Mouse (Mus musculus) gastrocnemius, postnatal 10 days (tissue): ENCODE data around the gene Dlx5. TPM values are rescaled to one million over a fixed set of nuclear protein-coding genes. Genes with fewer than 3 reads are reported as not detected.
A peak's percentile ranks its signal among the peaks of the same experiment; 100 is the strongest.

Experiments
- DNase-seq: peaks from one replicate; pipeline ENCODE4 v3.0.0; 2021; ENCODE audit warnings: mixed read lengths
- long read RNA-seq, 2 experiments: library from polyadenylated mRNA; stranded (forward); transcript quantifications; one replicate each; pipeline ENCODE4 v2.0.0; 2021
- total RNA-seq, 2 experiments: library from RNA; stranded (reverse); gene quantifications; 2 replicates each; pipeline ENCODE4 v1.2.3; 2021

The Dlx5 gene
- total RNA-seq: 1 to 10 TPM in 1 of 2 experiments, not detected in 1; 1.9 TPM
- long read RNA-seq, experiment 1, partial matches to known transcripts: 0 of 2 reads
- long read RNA-seq, experiment 1, other reads (novel, unspliced or antisense): 0 of 2 reads
- long read RNA-seq, experiment 2: 0 reads

DNA sequence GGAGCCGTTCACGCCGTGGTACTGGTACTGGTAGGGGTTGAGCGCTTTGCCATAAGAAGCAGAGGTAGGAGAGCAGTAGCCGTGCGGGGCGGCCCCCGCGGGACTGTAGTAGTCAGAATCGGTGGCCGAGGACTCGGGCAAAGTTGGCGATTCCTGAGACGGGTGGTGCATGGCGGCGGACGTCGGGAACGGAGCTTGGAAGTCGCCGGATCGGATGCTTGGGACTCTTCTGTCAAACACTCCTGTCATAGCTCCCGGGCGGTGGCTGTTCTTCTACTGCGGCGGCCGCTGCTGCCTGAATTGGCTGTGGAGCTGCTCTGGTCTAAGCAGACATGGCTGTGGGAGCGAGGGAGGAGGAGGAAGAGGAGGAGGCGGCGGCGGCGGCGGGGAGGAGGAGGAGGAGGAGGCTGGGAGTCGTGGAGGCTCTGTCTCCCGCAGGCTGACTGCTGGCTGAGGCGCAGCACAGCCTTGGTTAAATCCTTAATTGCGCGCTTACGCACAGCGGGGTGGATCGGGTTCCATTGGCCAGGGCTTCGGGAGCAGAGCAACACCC is at the start of gene Dlx5:
Gene Dlx5, minus strand, starts transcription at position 448 of the 553 bp plus-strand sequence.
- DNase-seq: no peak

DNA sequence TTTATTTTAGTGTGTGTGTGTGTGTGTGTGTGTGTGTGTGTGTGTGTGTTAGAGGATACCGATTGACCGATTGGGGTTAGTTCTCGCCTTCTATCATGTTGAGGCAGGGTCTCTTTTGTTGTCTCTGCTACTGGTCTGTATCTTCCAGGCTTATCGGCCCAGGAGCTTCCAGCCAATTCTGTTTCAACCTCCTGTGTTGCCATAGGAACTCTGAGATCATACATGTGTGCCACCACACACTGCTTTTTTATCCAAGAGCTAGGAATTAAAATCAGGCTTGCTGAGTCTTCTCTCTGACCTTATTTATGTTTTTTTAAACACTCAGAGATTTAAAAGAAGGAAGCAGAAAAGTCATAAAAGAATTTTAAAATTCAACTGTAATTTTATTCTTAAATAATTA is 49.6 kb upstream of the Dlx5 start:
- no peak for DNase-seq

DNA sequence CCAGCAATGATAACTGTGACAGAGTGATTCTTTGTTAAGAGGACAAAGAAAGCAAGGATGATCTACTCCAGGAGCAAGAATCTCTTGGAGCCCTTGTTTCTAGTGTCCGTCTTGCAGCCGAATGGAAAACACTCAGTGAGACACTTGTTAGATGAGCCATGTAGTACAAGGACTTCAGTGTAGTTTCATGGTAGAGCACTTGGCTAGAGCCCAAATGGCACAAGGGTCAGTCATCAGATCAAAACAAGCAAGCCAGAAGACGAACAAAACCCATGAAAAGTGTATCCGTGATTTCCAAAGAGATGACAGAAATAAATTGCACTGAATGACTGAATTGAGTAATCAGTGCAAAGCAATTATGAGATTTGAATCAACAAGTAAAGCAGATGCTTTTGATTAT is 48.9 kb upstream of the Dlx5 start:
- DNase-seq: no peak

DNA sequence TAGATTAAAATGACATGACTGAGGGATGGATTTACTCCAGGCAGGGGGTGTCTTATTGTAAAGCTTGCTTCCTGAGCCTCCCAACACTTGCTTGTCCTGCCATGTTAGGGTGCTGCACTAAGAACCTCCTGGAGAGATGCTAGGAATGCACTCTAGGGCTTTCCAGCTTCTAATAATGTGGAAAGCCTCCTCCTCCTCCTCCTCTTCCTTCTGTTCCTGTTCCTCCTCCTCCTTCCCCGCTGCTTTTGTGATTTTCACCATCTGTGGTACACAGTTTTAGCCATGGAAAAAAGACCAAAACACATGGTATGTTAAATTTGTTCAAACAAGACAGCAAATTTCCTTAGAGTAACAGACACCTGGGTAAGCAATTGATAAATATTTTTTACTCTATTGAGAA is 43.4 kb upstream of the Dlx5 start:
- DNase-seq: no peak

DNA sequence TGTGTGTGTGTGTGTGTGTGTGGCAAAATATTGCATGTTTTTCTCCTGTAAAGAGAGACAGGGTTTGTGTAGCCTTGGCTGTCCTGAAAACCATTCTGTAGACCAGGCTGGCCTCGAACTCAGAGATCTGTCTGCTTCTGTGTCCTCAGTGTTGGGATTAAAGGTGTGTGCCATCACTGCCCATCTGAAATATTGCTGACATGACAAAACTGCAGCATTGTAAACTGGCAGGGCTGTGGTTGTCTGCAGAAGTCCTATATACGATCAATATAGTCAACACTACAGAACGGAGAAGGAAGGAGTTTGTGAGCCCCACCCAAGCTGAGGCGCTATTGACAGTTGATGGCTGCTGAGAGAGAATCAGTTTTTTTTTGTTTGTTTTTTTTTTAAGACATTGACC is 35.4 kb upstream of the Dlx5 start:
- no peak for DNase-seq

DNA sequence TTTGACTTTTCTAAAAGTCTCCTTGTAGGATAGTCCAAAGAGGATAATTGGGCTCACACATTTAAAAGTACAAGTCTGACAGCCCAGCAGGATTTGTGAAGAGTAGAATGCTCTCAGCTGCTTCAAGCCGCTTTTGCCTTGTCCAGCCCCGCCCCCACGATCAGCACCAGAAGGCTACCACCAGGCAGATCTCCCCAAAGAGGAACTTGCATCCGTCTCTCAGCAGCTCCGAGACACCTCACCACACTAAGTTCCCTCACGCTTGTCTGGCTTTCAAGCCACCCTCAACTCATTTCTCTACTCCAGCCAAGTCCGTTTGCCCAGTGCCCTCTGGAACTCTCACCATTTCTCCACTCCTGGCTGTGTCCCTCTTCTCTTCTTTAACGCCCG is 33.6 kb upstream of the Dlx5 start:
- DNase-seq: no peak

DNA sequence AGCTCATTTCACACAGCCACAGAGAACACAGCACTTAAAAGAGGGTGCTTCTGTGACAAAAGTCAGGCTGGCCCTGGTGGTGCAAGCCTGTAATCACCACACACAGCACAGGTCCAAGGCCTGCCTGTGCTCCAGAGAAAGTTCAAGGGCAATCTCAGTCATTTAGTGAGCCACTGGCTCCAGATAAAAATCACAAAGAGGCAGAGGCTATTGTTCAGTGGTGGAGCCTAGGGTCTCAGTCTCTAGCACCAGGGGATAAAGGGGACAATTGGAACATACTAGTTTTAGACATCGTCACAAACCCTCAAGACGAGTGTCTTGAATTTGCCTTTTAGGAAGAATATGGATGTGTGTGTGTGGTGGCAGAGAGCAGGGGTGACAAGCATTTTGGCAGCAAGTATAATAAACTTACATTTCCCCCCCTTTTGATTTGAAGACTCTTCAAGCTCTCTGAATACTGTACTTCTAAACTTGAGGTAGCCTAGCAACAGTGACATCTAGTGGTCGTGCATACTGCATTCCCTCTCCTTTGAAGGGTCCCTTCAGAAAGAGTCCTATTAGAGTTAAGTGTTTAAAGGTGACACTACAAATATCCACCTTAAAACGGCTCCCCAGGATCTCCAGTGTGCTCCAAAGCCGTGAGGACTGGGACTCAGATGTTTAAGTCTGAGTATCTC is 33.1 kb upstream of the Dlx5 start:
- peak; percentile 20 for DNase-seq

DNA sequence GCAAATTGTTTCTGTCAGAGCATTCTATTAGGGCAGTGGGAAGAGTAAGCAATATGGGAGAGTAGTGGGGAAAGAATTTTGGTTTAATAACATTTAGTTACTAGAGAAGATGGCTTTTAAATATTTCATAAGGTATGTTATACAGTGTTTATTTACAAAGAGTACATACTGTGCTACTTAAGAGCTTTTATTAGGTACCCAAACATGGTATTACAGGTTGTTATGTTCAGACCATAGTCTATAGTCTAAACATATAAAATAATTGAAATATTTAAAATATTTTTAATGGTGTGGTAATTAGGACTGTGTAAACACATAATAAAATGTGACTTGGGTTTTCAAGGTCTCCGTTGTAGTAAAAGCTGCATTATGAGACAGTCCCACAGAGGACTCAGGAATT is 32.4 kb upstream of the Dlx5 start:
- no peak for DNase-seq

DNA sequence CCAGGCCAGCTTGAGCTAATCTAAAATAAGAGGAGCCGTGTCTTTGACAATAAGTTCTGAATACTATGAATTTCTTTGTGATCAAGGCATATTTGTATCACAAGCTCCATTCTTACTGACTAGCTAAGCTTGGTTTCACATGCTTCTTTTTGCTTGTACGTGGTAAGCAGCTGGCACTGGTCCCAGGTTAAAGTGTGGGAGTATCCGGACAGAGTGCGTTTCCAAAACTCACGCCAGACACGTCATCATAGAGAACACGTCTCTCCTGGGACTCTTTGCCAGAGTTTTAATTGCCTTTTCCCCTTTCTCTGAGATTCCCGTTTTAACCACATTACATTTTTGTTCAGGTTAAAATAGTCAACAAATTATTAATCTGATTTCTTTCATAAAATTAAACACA is 27.7 kb upstream of the Dlx5 start:
- DNase-seq: peak; percentile 50

DNA sequence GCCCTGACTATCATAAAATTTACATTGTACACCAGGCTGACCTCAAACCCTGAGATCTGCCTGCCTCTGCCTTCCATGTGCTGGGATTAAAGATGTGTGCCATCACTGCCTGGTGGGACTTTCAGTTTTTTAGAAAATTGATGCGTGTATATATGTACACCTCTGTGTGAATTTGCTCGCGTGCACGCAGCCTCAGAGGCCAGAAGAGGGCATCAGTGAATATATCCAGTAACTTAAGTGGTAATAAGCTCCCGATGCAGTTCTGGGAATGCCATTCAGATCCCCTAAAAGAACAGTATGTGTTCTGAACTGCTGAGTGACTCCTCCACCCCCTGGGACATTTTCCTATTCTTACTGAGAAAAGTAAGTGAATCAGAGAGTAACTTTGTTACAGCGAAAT is 8.2 kb upstream of the Dlx5 start:
- no peak for DNase-seq

DNA sequence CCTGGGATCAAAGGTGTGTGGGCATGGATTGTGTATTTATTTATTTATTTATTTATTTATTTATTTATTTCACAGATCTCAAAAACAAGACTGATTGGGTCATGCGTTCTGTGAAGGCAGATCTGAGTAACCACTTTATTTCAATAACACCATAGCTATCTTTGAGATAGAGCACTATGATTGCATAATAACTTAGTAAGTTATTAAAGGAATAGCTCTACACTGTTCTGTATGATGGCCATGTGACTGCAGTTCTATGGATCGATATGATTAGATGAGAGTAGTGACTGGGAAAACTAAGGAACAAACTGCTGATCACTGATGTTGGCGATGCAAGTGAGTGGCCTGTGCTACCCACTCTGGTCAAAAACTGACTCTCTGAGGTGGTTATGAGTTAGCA is 4.3 kb upstream of the Dlx5 start:
- DNase-seq: no peak

DNA sequence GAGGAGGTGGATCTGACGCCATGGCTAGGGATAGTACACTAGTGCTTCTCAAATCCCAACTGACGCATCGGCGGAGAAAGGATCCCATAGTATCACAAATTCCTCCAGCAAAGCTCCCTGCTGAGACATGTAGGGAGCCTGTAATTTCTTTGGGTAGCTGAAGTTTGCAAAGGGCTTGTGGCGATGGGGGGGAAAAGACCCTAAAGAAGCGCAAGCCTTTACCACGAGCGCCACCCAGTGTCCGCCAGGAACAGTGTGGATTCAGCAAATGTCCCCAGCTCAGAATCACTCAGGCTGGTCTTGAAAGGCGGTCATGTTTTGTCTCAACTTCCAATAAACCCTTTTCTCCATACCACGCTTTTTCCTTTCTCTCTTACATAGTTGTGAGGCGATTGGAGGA is 3.0 kb upstream of the Dlx5 start:
- DNase-seq: peak; percentile 51

DNA sequence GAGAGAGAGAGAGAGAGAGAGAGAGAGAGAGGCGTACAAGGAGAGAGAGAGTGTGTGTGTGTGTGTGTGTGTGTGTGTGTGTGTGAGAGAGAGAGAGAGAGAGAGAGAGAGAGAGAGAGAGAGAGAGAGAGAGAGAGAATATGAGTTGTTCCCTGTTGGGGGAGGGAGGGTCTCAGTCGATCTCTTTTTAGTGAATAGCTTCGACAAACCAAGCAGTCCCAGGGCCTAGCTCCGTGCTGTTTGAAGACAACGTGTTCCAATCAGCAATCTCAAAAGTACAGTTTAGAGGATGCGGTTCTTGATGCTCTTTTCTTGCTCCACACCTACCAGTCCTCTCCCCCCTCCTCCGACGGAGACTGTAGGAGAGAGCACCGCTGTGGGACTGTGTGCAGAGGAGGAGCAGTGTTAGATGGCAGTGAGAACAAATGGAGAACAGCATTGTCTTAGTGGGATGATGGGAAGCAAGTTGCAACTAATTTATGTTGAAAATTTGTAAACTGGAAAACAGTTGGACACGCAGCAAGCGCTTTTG is 447 bp upstream of the Dlx5 start:
- DNase-seq: no peak

DNA sequence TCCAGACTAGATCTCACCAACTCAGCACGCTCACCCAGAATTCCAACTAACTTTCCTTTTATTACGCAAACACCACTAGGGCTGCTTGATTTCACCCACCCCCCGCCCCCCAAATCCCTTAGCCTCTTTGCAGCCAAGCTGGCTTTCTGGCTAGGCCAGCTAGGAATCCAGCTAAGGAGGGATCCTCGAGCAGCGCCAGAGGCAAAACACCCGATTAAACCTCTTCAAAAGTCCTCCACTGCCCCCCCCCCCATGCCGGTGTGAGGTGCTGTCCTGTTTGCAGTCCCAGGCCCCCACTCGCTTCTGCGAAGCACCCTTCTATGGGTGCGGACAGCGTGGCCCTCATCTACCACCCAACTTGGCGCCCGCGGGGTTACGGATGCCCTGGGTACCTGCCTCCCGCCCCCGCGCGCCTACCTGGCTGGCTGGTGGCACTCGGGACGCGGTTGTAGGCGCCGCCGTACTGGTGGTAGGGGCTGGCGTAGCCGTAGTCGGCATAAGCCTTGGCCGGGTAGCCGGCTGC is 709 bp downstream of the Dlx5 start:
- DNase-seq: no peak

DNA sequence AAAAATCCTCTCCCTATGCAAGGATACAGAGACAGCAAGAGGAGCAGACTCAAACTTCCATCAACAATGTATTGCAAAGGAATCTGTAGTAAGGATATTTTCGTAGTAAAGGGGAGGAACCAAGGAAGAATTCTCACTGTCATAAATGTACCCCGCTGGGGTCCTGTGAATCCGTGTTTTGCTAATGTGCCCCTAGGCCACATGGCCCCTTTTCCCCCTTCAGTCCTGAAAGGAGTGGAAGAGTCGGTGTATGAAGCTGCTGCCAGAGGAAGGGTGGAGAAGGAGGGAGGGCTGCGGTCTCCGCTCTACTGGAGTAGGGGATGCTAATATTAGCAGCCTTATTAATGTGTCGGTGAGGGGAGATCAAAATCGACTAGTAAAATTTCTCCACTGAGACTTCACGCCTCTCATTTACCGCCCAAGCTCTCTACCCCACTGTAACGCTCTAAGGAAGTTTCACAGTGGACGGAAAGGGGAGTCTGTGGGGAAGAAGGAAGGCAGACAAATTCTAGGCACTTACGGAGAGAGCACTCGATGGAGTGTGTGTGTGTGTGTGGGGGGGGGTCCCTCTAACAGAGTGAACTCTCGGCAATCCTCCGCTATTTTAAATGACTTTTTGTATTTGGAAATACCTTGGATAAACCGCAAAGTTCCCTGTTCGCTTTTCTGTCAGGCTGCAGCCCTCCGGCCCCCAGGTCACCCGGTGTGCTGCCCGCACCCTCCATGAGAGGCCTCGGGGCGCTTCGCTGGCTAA is 1.3 kb downstream of the Dlx5 start:
- DNase-seq: no peak

DNA sequence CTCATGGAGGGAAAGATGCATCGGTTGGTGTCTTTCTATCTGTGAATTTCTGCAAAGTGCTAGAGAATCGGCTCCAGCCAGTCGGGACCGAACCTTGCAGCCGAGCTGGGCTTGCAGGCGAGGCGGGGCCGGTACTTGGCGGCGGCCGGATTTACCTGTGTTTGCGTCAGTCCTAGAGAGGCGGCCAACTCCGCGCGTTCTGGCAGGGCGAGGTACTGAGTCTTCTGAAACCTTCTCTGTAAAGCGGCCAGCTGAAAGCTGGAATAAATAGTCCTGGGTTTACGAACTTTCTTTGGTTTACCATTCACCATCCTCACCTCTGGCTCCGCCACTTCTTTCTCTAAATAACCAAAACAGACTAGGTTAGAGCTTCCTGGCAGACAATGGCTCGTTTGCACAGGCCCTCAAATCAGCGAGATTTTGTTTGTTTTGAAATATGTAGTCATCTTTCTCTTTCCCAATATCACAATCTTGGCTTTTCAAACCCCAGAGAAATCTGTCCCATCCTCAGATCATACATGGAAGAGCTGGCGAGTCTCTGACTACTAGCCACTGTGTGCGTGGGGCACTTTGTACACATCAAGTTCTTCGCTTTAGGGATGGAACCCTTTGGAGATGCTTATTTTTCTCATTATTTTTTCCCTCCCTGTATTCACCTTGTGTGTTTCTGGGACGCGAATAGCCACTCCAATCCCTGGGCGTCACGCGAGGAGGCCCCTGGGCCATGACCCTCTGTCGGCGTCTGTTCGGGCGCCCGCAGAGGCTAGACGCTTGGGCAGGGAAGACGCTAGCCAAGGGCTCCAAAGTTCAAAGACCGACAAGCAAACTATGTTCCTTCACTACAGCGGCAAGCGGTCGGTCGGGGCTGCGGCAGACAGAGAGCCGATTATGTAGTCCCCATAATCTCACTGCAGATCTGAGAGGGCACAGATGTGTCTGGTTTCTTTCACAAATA is 2.2 kb downstream of the Dlx5 start:
- no peak for DNase-seq

DNA sequence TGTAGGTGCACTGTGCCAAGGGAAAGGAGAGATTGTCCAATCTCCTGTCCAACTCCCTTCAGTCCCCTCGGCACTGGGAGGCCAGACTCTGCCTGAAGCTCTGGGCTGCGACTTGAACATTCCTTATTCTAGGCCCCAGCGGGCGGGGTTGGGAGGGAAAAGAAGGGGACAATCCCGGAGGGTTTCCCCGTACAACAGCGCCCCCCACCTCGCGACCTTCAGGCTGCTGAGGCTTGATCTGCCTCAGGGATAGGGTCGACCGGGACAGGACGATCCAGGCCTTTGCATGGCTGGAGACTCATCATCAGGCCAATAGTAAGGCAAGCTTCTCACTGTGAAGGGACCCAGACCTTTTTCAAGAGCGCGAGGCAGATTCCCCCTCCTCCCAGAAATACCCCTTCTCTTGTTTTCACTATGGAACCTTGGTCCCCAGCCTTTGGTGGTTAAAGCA is 3.0 kb downstream of the Dlx5 start:
- no peak for DNase-seq

DNA sequence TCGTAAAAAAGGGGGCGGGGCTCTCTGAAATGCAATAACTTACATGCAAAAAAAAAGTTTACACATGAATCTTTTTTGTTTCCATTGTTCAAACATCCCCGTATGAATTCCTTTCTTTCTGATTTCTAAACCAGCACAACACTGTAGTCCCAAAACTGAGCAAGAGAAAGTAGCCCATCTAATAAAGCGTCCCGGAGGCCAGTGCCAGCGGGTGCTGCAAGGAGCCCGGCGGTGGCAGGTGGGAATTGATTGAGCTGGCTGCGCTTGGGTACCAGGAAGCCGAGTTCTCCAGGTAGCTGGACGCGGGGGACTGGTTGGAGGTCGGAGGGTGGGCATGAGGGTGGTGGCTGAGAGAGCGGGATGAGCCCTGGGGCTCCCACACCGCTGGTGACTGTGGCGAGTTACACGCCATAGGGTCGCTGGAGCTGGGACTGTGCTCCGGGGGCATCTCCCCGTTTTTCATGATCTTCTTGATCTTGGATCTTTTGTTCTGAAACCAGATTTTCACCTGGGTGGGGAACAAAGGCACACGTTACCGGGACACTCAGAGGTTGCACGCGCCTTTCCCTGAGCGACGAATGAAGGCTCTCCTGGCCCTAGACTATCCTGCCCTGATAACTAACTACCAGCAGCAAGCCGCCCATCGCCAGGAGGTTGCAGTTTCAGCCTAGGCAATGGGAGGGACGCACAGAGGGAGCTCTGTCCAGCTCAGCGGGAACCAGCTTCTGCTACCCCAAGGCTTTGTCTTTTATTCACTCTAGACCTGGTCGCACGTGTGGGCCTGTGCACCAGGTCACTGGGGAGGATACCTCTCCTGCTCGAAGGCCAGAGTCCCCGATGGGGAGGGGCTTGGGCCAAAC is 3.7 kb downstream of the Dlx5 start:
- no peak for DNase-seq

DNA sequence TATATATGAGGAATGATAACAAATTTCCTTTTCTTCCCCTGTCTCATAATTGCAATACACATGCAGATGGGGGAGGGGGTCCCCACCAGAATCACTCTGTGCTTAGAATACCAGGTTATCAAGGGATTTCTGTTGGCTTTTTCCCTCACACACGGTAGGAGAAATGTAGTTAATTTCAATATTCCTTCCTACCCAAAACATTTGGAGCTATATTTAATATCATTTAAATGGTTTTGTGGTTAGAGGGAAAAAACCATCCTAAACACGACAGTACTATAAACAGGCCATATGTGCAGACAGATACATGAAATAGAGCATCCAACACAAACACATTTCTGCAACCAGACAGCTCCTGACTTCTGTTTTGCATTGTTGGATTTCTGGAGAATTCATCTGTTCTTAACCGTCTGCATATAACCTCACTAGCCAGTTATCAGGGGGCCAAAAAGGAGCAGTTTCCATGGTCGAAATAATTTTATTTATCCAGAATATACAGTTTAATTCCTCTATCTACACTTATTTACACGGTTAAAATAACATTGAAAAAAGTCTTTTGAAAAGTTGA is 4.5 kb downstream of the Dlx5 start:
- DNase-seq: no peak

DNA sequence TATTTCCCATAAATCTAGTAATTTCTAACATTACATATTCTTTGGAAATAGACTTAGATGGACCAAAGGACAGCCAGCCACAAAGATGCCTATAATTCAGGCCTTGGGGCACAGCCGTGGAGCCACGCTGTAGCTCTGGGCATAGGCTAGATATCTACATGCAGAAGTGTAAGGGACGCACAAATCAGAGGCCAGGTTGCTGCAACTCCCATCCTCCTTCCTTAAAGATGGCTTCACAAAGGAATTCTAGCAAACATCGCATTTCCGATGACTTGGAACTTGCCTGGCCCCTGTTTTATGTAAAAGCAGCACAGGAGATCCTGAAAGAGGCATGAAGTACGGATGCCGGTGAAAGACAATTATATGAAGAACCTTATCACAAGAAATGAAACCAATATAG is 5.2 kb downstream of the Dlx5 start:
- DNase-seq: no peak
